Mouse (Mus musculus) E14TG2a.4 (cell line): Measurements from ENCODE around the gene Ift88.
A peak's percentile ranks its signal among the peaks of the same experiment; 100 is the strongest.

Experiments used
- H3K27me3 ChIP-seq: 2 replicates; pipeline ENCODE4 v1.6.1; 2014; ENCODE audit warnings: low read length, control low read depth; ENCODE audit not compliant: insufficient read depth
- H3K36me3 ChIP-seq: 2 replicates; pipeline ENCODE4 v1.6.1; 2014; ENCODE audit warnings: low read length, control low read depth; ENCODE audit not compliant: insufficient read depth
- H3K4me1 ChIP-seq: replicated peaks from 2 replicates; pipeline ENCODE4 v1.6.1; 2014; ENCODE audit warnings: low read depth, low read length, control low read depth
- H3K4me3 ChIP-seq: replicated peaks from 2 replicates; pipeline ENCODE4 v1.5.1; 2014; ENCODE audit warnings: mild to moderate bottlenecking, low read length
- H3K9me3 ChIP-seq: 2 replicates; pipeline ENCODE4 v1.6.1; 2014; ENCODE audit warnings: low read length, control low read depth
- CTCF ChIP-seq: conservative IDR thresholded peaks from 2 replicates; pipeline ENCODE4 v1.5.1; 2014; ENCODE audit warnings: low read length
- NANOG ChIP-seq: IDR thresholded peaks from 2 replicates; pipeline ENCODE4 v1.6.1; 2014; ENCODE audit warnings: borderline replicate concordance, low read length, mixed read lengths
- POU5F1 ChIP-seq: IDR thresholded peaks from 2 replicates; pipeline ENCODE4 v1.6.1; 2014; ENCODE audit warnings: low read length, borderline replicate concordance

Gene Ift88

DNA sequence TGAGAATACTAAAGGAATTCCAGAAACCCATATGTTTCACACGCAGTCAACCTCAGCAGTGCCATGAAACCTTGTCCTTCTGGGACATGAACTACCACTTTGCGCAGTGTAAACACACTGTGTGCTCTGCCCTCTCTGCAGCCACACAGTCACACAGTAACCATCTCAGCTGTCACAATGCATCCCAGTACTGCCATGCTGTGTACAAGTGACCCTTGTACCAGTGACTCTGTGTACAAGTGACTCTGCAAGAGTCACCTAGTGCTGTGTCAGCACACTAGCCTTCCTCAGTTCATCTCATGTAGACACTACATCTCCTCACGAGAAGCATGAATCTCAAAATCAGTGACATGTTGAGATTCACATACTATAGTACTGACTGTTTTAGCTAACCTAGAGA lies 108.7 kb downstream of the Ift88 start:
- TF ChIP-seq POU5F1 (no peak), NANOG (no peak), CTCF (no peak)
- Histone ChIP-seq H3K36me3 (no peaks in the 10 kb centered on the region), H3K4me1 (peaks cover 96% of the 10 kb centered on the region), H3K4me3 (no peak overlapping the region), H3K9me3 (no peaks in the 10 kb centered on the region), H3K27me3 (peaks cover 26% of the 10 kb centered on the region)

DNA sequence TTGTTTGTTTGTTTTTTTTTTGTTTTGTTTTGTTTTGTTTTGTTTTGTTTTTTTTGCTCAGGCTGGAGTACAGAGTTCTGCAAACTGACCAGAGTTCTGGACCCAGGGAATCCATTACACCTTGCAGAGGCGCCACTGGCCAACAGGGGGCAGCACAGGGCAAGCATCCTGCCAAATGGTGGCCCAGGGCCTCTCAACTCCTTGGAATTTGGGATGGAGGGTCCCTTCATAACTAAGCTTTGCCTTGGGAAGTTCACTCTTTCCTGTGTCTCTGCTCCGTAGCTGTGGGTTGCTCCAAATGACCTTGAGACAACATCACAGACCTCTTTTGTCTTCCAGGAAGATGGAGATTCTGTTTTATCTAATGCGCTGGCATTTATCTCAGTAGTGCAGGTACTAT lies 109.4 kb downstream of the Ift88 start:
- peaks cover 96% of the 10 kb centered on the region for H3K4me1 ChIP-seq
- no peaks in the 10 kb centered on the region for H3K36me3 ChIP-seq
- no peak for TF ChIP-seq POU5F1
- TF ChIP-seq CTCF = peak; percentile 98
- no peak for TF ChIP-seq NANOG

DNA sequence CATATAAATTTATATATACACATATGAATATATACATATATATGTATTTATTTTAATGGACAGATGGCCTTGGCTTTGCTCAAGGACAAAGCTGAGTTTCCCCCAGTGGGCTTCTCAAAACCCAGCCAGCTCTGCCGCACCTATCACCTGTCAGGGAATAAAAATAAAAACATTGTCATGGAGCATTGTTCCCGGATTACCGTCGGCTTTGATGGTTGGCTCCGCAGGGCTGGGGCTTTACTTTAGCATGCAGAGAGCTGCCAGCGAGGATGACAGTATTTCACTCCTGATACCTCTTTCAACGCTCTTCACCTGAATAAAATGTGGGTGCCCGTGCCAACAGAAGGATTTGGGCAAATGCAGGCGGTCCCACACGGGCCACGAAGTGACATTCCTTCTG lies 110.0 kb downstream of the Ift88 start:
- Histone ChIP-seq H3K4me3 (peak overlapping the region; percentile 26), H3K9me3 (no peaks in the 10 kb centered on the region), H3K4me1 (peaks cover 96% of the 10 kb centered on the region), H3K27me3 (peaks cover 38% of the 10 kb centered on the region), H3K36me3 (no peaks in the 10 kb centered on the region)
- no peak for TF ChIP-seq POU5F1
- TF ChIP-seq CTCF = no peak
- TF ChIP-seq NANOG = no peak

More for the DNA sequence above, 109.4 kb downstream of the Ift88 start:
- Histone ChIP-seq H3K9me3 (no peaks in the 10 kb centered on the region), H3K4me3 (no peak overlapping the region), H3K27me3 (peaks cover 32% of the 10 kb centered on the region)

DNA sequence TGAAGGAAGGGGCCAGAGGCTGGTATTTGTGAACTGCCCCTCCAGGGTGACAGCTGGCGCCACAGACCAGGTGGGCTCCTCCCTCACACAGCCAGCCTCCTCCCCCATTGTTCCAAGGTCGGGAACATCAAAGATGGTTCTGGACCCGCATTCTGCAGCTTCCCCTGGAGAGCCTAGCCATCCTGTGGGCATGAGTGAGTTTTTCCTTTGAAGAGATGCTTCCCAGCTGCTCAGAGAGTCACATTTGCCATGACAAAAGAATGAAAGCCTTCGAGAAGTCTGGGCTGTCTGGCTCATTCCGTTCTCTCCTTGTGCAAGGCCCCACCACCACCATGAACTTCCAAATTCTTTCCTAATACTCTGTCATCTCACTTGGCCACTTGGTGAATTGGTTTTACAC lies 110.5 kb downstream of the Ift88 start:
- TF ChIP-seq CTCF (no peak), POU5F1 (no peak), NANOG (no peak)
- no peaks in the 10 kb centered on the region for H3K9me3 ChIP-seq
- H3K36me3 ChIP-seq = no peaks in the 10 kb centered on the region
- peaks cover 93% of the 10 kb centered on the region for H3K4me1 ChIP-seq
- peak overlapping the region; percentile 26 for H3K4me3 ChIP-seq
- peaks cover 41% of the 10 kb centered on the region for H3K27me3 ChIP-seq

DNA sequence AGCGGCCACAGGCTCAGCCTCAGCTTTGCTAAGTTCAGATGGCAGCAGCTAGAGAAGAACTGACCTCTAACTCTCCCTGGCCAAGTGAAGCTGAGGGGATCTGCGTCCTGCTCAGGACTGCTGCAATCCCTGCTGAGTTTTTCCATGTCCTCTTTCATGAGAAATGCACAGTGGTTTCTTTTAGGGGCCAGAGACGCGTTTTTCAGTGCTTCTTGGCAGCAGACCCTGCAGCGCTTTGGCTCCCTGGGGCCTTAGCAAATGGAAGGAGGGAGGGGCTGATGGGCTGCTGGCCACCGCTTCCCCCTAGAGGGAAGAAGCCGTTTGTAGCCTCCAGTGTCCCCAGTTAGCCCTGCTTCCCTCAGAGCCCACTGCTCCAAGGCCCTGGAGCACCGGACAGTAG lies 111.1 kb downstream of the Ift88 start:
- H3K36me3 ChIP-seq = no peaks in the 10 kb centered on the region
- peak overlapping the region; percentile 26 for H3K4me3 ChIP-seq
- peaks cover 88% of the 10 kb centered on the region for H3K4me1 ChIP-seq
- TF ChIP-seq CTCF = no peak
- no peak for TF ChIP-seq POU5F1
- no peak for TF ChIP-seq NANOG
- H3K27me3 ChIP-seq = peaks cover 46% of the 10 kb centered on the region
- no peaks in the 10 kb centered on the region for H3K9me3 ChIP-seq

DNA sequence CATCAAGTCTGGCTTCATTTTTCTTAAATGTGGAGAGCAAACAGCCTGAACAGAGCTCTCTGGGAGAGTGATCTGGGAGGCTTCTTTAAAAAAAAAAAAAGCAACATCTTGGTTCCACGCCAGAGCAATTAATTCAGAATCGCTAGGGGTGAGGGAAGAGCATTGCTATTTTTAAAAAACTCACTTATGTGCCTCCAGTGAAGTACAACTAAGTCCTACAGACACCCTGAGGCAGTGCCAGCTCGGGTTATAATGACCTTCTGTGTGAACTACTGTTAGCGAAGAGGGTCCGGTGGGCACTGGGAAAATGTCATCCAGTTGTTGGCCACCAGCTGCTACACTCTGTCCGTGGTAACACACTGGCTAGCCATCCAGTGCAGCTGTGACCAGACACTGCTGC lies 111.8 kb downstream of the Ift88 start:
- H3K9me3 ChIP-seq = no peaks in the 10 kb centered on the region
- peaks cover 86% of the 10 kb centered on the region for H3K4me1 ChIP-seq
- H3K27me3 ChIP-seq = peaks cover 53% of the 10 kb centered on the region
- no peak for TF ChIP-seq CTCF
- no peak for TF ChIP-seq NANOG
- TF ChIP-seq POU5F1 = no peak
- no peaks in the 10 kb centered on the region for H3K36me3 ChIP-seq
- no peak overlapping the region; the same call in 1 of the 2 replicates for H3K4me3 ChIP-seq

DNA sequence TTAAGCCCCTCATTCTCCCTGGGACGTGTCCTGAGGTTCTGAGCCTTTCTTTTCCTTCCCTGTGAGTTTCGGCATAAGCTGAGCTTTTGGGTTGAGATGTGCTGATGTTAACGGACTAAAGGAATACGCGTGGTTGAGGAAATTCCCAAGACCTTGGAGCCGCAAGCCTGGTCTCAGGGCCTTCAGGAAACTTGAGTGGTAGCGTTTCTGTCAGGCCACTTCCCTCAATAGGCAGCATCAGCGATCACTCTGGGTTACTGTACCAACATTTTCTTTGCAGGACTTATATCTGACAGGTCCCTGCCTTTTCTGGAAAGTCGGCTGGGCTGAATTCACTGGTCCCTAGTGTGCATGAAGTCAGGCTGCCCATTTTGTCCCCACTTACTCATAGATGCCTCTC lies 113.0 kb downstream of the Ift88 start:
- H3K4me1 ChIP-seq = peaks cover 83% of the 10 kb centered on the region

DNA sequence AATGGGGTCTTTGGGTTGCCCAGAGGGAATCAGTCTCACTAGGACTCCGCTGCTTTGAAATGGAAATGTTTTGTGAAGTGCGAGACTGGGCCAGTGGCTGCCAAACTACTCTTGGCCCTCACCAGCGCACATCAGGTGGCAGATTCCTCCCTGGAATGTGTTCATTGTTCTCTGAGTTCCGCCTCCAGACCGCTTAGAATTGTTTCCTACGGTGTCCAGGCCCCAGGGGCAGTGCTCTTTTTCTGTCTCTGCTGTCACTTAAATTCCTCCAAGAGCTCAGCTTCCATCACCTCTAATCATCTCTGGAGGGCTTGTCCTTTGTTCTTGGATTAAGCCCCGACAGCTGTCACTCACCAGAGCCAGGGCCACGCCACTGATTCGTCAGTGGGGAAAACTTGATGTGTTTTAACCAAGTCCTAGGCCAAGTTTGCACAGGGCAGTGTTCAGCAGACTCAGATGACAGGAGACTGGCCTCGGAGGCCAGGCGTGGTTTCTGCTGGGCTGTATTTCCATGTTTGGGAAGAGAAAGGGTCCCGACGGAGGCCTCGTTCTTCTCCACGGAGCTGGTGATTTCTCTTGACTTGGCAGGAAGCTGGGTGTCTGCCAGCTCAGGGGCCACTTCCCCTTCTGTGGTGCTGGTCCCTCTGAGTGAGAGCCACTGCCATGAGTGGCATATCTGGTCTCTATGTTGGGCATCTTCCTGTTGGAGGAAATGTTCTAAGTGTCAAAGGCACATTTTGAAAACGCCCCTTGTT lies 113.6 kb downstream of the Ift88 start:
- H3K9me3 ChIP-seq = no peaks in the 10 kb centered on the region
- H3K4me3 ChIP-seq = peak overlapping the region; percentile 35; the same call in 1 of the 2 replicates
- peaks cover 81% of the 10 kb centered on the region for H3K4me1 ChIP-seq
- TF ChIP-seq POU5F1 (no peak), NANOG (peak; percentile 63; the same call in 1 of the 2 replicates)
- H3K27me3 ChIP-seq = peaks cover 68% of the 10 kb centered on the region
- H3K36me3 ChIP-seq = no peaks in the 10 kb centered on the region

More for the DNA sequence above, 113.0 kb downstream of the Ift88 start:
- no peaks in the 10 kb centered on the region for H3K36me3 ChIP-seq
- no peak for TF ChIP-seq POU5F1
- TF ChIP-seq CTCF = no peak
- TF ChIP-seq NANOG = no peak
- peaks cover 64% of the 10 kb centered on the region for H3K27me3 ChIP-seq
- H3K9me3 ChIP-seq = no peaks in the 10 kb centered on the region
- H3K4me3 ChIP-seq = peak overlapping the region; percentile 35; the same call in 1 of the 2 replicates

DNA sequence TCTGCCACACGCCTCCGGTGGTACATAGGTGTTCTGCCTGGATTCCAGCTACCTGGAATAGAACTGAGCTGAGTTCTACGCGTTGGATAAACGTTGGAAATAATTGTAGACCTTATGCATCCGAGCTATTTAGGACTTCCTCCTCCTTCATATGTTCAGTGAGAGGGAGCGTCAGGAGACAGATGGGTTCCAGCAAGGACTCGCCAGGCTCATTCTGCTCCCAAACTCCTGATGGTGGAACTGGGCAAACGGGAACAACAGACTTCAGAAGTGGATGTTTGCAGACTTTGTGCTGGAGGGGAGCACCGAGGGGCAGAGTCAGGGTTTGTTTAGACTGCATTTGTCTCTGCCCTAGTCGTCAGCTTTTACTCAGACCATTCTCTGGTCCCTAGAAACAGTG lies 116.8 kb downstream of the Ift88 start:
- TF ChIP-seq POU5F1 = no peak
- no peak for TF ChIP-seq CTCF
- TF ChIP-seq NANOG = no peak
- H3K4me3 ChIP-seq = no peak overlapping the region

More for the DNA sequence above, 116.8 kb downstream of the Ift88 start:
- Histone ChIP-seq H3K27me3 (peaks cover 73% of the 10 kb centered on the region), H3K36me3 (no peaks in the 10 kb centered on the region), H3K4me1 (peaks cover 71% of the 10 kb centered on the region), H3K9me3 (no peaks in the 10 kb centered on the region)
